Mouse (Mus musculus): ENCODE results near the gene Arsb.

DNA sequence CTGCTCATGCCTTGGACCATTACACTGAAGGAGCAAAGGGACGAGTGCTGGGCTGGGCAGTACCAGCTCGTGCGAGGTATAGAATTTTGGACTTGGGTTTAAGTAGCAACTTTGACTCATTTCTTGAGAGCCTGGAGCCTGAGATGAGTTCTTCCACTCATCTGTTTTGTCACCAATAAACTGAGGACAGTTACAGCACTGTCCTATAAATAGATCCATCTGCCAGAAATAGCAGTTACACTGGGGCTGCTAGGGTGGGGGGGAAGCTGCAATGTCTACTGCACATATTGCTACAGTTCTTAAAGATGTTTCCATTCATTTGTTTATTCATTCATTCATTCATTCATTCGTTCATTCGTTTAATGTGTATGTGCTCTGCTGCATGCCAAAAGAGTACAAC lies 115.6 kb downstream of the Arsb start:
- TF ChIP-seq CTCF (IDR thresholded peaks at IDR 0.05; ENCODE audit: insufficient read depth, low read depth, low read length) (no peak), POLR2A (IDR thresholded peaks at IDR 0.05; ENCODE audit: insufficient read depth, low read depth, low read length) (no peak)
